Mouse (Mus musculus): ENCODE measurements at regions not wholly inside any gene's neighbourhood (a gene's known extent, or its start where the extent isn't known, plus 50 kb on each side); places are given as distances from the start of the nearest gene placed in this dataset.

DNA sequence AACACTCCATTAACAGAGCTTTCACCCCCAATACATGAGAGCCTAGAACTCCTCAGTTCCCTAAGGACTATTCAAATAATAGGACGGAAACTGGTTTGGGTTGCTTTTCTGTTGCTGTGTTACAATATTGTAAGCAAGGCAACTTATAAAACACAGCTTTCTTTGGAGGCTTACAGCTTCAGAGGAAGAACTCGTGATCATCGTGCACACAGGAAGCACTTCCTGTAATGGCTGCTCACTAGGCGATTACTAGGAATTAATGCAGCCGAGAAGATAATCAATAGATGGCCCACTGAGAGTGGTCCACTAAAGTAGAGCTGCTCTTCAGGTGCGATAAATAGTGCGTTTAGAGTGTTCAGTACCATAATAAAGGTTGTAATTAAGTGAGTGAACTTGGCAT, 166.8 kb downstream of the Cd47 start:
- TF ChIP-seq POLR2A (IDR thresholded peaks at IDR 0.05; ENCODE audit: low read depth, low read length) (no peak), CTCF (IDR thresholded peaks at IDR 0.05; ENCODE audit: extremely low read depth, insufficient read depth, insufficient read length, insufficient replicate concordance) (no peak)

Measured in spleen, adult 2 months (tissue).